ENCODE assay signal across 7 mouse cellular contexts in the genomic region with DNA sequence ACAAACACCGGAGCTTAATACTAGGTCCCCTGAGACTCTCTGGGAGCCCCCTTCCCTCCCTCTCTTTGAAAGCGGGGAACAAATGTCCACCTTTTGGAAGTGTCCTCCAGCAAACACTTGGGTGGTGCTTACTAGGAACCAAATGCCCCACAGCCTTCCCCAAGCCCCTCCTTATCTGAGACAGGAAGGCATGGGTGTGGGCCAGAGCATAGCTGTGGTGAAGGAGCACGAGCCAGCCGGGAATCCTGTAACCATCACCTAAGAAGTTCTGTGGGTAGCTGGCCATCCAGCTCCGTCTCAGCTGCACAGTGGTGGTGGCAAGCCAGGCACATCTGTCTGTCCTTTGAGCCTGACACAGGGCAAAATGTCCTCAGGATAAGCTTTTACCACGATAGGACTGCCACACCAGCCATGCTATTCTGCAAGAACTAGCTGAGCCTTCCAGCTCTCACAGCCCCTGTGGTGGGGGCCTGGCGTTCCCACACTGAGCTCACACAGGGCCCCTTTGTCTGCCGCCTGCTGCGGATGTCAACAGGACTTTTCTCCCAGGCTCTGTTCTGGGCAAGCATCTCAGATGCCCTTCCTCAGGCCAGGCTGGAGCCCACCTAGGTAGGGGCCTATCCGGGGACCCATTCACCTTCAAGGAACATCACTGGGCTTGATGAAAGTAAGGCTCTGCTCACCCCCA. TPM values are rescaled to one million over a fixed set of nuclear protein-coding genes. Genes with fewer than 3 reads are reported as not detected.
DNase-seq lines count a peak whose midpoint lies in the region; ATAC-seq lines count a peak whose summit lies in the region.

No protein-coding gene starts in this region.

- no peaks in the 10 kb centered on the region for H3K9me3 ChIP-seq in embryonic facial prominence, embryonic 15.5 days (replicated peaks)
- H3K9me3 ChIP-seq in heart, embryonic 16.5 days (replicated peaks; ENCODE audit: control insufficient read depth, low read length): no peaks in the 10 kb centered on the region
- no peaks in the 10 kb centered on the region for H3K9me3 ChIP-seq in midbrain, embryonic 14.5 days (ENCODE audit: control insufficient read depth, low read length)

- DNase-seq in left cerebral cortex, postnatal 10 days (ENCODE audit: extremely low spot score in 1 of 2, low spot score in 2 of 2): peak; percentile 61 to 66
- no peak for DNase-seq in left cerebral cortex, adult 11 months (ENCODE audit: low spot score)
- peak; percentile 59 for DNase-seq in midbrain, embryonic 14.5 days
- DNase-seq in thymus, postnatal 36 days: no peak
- no peak for DNase-seq in urinary bladder, postnatal 14 days (ENCODE audit: low spot score)

- no peak overlapping the region for H3K9ac ChIP-seq in embryonic facial prominence, embryonic 15.5 days
- peak overlapping the region; percentile 32 for H3K9ac ChIP-seq in heart, embryonic 16.5 days (ENCODE audit: low read length)
- H3K9ac ChIP-seq in midbrain, embryonic 14.5 days (replicated peaks; ENCODE audit: low read length): 0 out of 2 replicates have a peak overlapping the region, but pooled peaks have one; percentile 23

- peaks cover 59% of the 10 kb centered on the region for H3K4me1 ChIP-seq in embryonic facial prominence, embryonic 15.5 days
- peaks cover 35% of the 10 kb centered on the region for H3K4me1 ChIP-seq in heart, embryonic 16.5 days (ENCODE audit: control insufficient read depth, insufficient read depth, low read length)
- peaks cover 56% of the 10 kb centered on the region for H3K4me1 ChIP-seq in midbrain, embryonic 14.5 days (ENCODE audit: control insufficient read depth, insufficient read depth, low read length)

- peaks cover 70% of the 10 kb centered on the region for H3K27me3 ChIP-seq in embryonic facial prominence, embryonic 15.5 days
- no peaks in the 10 kb centered on the region for H3K27me3 ChIP-seq in heart, embryonic 16.5 days (ENCODE audit: control insufficient read depth, insufficient read depth, low read length)
- no peaks in the 10 kb centered on the region for H3K27me3 ChIP-seq in midbrain, embryonic 14.5 days (ENCODE audit: control insufficient read depth, insufficient read depth, low read length)

- ATAC-seq in embryonic facial prominence, embryonic 15.5 days (ENCODE audit: insufficient number of reproducible peaks, low FRiP score, low TSS enrichment, low read depth): no peak
- ATAC-seq in heart, embryonic 16.5 days (replicated peaks; ENCODE audit: extremely low read depth, insufficient read depth, low FRiP score): no peak
- no peak for ATAC-seq in midbrain, embryonic 14.5 days (ENCODE audit: low FRiP score, low TSS enrichment)

- intact Hi-C loops in left cerebral cortex, postnatal 10 days (cut with DNase I): no loop called here

- H3K4me2 ChIP-seq in embryonic facial prominence, embryonic 15.5 days (replicated peaks): no peak overlapping the region
- peak overlapping the region; percentile 31; the same call in 1 of the 2 replicates for H3K4me2 ChIP-seq in heart, embryonic 16.5 days (ENCODE audit: low read depth, low read length)
- H3K4me2 ChIP-seq in midbrain, embryonic 14.5 days (ENCODE audit: low read length): peak overlapping the region; percentile 43

- H3K4me3 ChIP-seq in embryonic facial prominence, embryonic 15.5 days (replicated peaks): no peak overlapping the region
- no peak overlapping the region for H3K4me3 ChIP-seq in heart, embryonic 16.5 days (ENCODE audit: low read length)
- no peak overlapping the region for H3K4me3 ChIP-seq in midbrain, embryonic 14.5 days (replicated peaks; ENCODE audit: low read depth, low read length)

- WGBS in embryonic facial prominence, embryonic 15.5 days: 23% methylated on average over 10 of the region's 10 CpGs
- WGBS in heart, embryonic 16.5 days: 30% methylated on average over 10 of the region's 10 CpGs
- WGBS in midbrain, embryonic 14.5 days: 12% methylated on average over 10 of the region's 10 CpGs

- H3K27ac ChIP-seq in embryonic facial prominence, embryonic 15.5 days (replicated peaks): peak overlapping the region; percentile 49; the same call in 1 of the 2 replicates
- peak overlapping the region; percentile 6 for H3K27ac ChIP-seq in heart, embryonic 16.5 days (ENCODE audit: low read length)
- peak overlapping the region; percentile 77 for H3K27ac ChIP-seq in midbrain, embryonic 14.5 days (replicated peaks; ENCODE audit: low read depth, low read length)

- no peaks in the 10 kb centered on the region for H3K36me3 ChIP-seq in embryonic facial prominence, embryonic 15.5 days
- no peaks in the 10 kb centered on the region for H3K36me3 ChIP-seq in heart, embryonic 16.5 days (ENCODE audit: control insufficient read depth, insufficient read depth)
- H3K36me3 ChIP-seq in midbrain, embryonic 14.5 days (ENCODE audit: control insufficient read depth, insufficient read depth, low read length): no peaks in the 10 kb centered on the region

RNA-seq across cellular contexts. Expression of gene Nrarp, which starts 2.1 kb away (rescaled TPM):
- total RNA-seq in left cerebral cortex, postnatal 10 days (2021): 10 to 100 TPM; 34.5 to 41.9 TPM
- polyA plus RNA-seq in embryonic facial prominence, embryonic 15.5 days (2015; fragmentation: Nextera tagmentation; extraction: Ambion mirVana): 26.8 and 26.9 TPM in 2 replicates
- 16.2 and 18.1 TPM in 2 replicates for polyA plus RNA-seq in heart, embryonic 16.5 days (2015; fragmentation: Nextera tagmentation; extraction: Ambion mirVana)
- 13.0 and 20.8 TPM in 2 replicates for polyA plus RNA-seq in midbrain, embryonic 14.5 days (2014; fragmentation: Nextera tagmentation; extraction: Ambion mirVana)

RNA-seq across cellular contexts. Expression of gene Tor4a, which starts 18.3 kb away (rescaled TPM):
- 1 to 10 TPM; 1.8 to 1.9 TPM for total RNA-seq in left cerebral cortex, postnatal 10 days (2021)
- 9.3 and 10.5 TPM in 2 replicates for polyA plus RNA-seq in embryonic facial prominence, embryonic 15.5 days (2015; fragmentation: Nextera tagmentation; extraction: Ambion mirVana)
- polyA plus RNA-seq in heart, embryonic 16.5 days (2015; fragmentation: Nextera tagmentation; extraction: Ambion mirVana): 8.5 and 10.0 TPM in 2 replicates
- 0.66 and 1.1 TPM in 2 replicates for polyA plus RNA-seq in midbrain, embryonic 14.5 days (2014; fragmentation: Nextera tagmentation; extraction: Ambion mirVana)

RNA-seq across cellular contexts. Expression of gene Nelfb, which starts 32.9 kb away (rescaled TPM):
- 10 to 100 TPM; 51.1 to 56.9 TPM for total RNA-seq in left cerebral cortex, postnatal 10 days (2021)
- polyA plus RNA-seq in embryonic facial prominence, embryonic 15.5 days (2015; fragmentation: Nextera tagmentation; extraction: Ambion mirVana): 114 and 115 TPM in 2 replicates
- 79.1 and 81.9 TPM in 2 replicates for polyA plus RNA-seq in heart, embryonic 16.5 days (2015; fragmentation: Nextera tagmentation; extraction: Ambion mirVana)
- 82.6 and 98.7 TPM in 2 replicates for polyA plus RNA-seq in midbrain, embryonic 14.5 days (2014; fragmentation: Nextera tagmentation; extraction: Ambion mirVana)

RNA-seq across cellular contexts. Expression of gene Stpg3, which starts 36.0 kb away (rescaled TPM):
- total RNA-seq in left cerebral cortex, postnatal 10 days (2021): not detected
- not detected in 2 replicates for polyA plus RNA-seq in embryonic facial prominence, embryonic 15.5 days (2015; fragmentation: Nextera tagmentation; extraction: Ambion mirVana)
- not detected in 2 replicates for polyA plus RNA-seq in heart, embryonic 16.5 days (2015; fragmentation: Nextera tagmentation; extraction: Ambion mirVana)
- polyA plus RNA-seq in midbrain, embryonic 14.5 days (2014; fragmentation: Nextera tagmentation; extraction: Ambion mirVana): 0.16 TPM in 1 of 2 replicates, not detected in the other

RNA-seq across cellular contexts. Expression of gene Fam166a, which starts 40.1 kb away (rescaled TPM):
- not detected for total RNA-seq in left cerebral cortex, postnatal 10 days (2021)
- polyA plus RNA-seq in embryonic facial prominence, embryonic 15.5 days (2015; fragmentation: Nextera tagmentation; extraction: Ambion mirVana): 0.77 TPM in 1 of 2 replicates, not detected in the other
- polyA plus RNA-seq in heart, embryonic 16.5 days (2015; fragmentation: Nextera tagmentation; extraction: Ambion mirVana): 1.1 TPM in 1 of 2 replicates, not detected in the other
- not detected in 2 replicates for polyA plus RNA-seq in midbrain, embryonic 14.5 days (2014; fragmentation: Nextera tagmentation; extraction: Ambion mirVana)

Comparison
In these comparisons a context has a peak if more than half of its experiments do, and no peak if none do; other contexts are left out.
1. DNase-seq: peak in left cerebral cortex, postnatal 10 days (2 of 2) and midbrain, embryonic 14.5 days (single experiment); none in left cerebral cortex, adult 11 months (single experiment), thymus, postnatal 36 days (0 of 2) and urinary bladder, postnatal 14 days (single experiment).
2. H3K27ac ChIP-seq: peak in every context shown above with its lines; median percentile 77 in midbrain, embryonic 14.5 days; 49 in embryonic facial prominence, embryonic 15.5 days; 6 in heart, embryonic 16.5 days.